Mouse (Mus musculus) G1E (cell line): Measurements from ENCODE around the gene Clca1.

Experiments
- CTCF ChIP-seq: IDR thresholded peaks from 2 replicates; pipeline ENCODE4 v1.5.1; 2012; ENCODE audit warnings: low read depth, low read length, inconsistent platforms, mixed read lengths
- GATA2 ChIP-seq: IDR thresholded peaks from 2 replicates; pipeline ENCODE4 v1.6.1; 2012; ENCODE audit warnings: low read depth, low read length, inconsistent platforms, borderline replicate concordance
- POLR2AphosphoS5 ChIP-seq: IDR thresholded peaks from 2 replicates; pipeline ENCODE4 v1.6.1; 2012; ENCODE audit warnings: low read depth, low read length, inconsistent platforms; ENCODE audit not compliant: insufficient replicate concordance
- TAL1 ChIP-seq: conservative IDR thresholded peaks from 2 replicates; pipeline ENCODE4 v1.6.1; 2012; ENCODE audit warnings: low read depth, low read length, inconsistent platforms, mixed read lengths

DNA sequence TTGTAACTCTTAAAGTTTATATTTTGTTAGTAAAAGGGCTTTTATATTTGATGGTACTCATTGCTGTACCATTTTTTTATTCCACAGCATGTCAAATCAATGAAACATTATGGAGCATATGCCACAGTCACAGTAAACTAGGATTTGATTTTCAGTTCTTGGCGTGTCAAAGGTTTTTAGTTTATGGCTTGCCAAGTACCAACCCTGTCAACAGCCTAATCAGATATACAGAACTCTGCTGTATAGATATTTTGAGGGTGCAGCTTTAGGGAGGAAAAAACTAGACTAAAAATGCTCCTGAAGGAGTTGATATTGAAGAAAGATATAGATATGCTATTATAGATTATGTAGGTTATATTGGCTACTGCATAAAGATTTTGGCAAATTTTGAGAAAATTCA lies 62.8 kb downstream of the Clca1 start:
- TF ChIP-seq CTCF: no peak
- no peak for TF ChIP-seq GATA2
- no peak for TF ChIP-seq POLR2AphosphoS5
- TF ChIP-seq TAL1: no peak
